Mouse (Mus musculus): Measurements from ENCODE around the gene Slc51a. TPM values are rescaled to one million over a fixed set of nuclear protein-coding genes. Genes with fewer than 3 reads are reported as not detected.

The Slc51a gene
- polyA plus RNA-seq, 1 experiment from 2014 or later = 1.3 TPM

DNA sequence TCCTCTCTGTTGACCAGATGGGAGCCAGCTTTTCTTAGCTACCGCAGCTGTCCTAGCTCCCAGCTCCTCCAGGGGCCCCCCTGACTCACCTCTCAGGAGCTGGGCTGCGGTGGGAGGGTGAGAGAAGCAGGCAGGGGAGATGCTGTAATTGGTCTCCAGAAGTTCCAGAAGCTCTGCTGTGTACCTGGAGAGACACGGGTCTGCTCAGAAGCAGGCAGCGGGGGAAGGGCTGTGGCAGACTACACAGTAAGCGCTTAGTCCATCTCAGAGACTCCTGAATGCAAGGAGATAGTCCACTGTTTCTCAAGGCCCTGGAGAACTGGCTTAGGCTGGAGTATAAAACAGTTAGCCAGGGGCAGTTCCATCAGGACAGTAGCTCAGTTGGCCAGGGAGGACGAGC, 1.6 kb downstream of the Slc51a start:
- Histone ChIP-seq H3K4me1 (replicated peaks; ENCODE audit: control insufficient read depth, insufficient read depth, low read length) (peaks cover 24% of the 10 kb centered on the region), H3K9me3 (ENCODE audit: control insufficient read depth, low read length) (no peaks in the 10 kb centered on the region), H3K27me3 (replicated peaks; ENCODE audit: control insufficient read depth, insufficient read depth, low read length) (no peaks in the 10 kb centered on the region), H3K4me3 (ENCODE audit: low read depth, low read length) (no peak overlapping the region), H3K27ac (ENCODE audit: low read depth, low read length) (no peak overlapping the region), H3K9ac (ENCODE audit: low read depth, low read length) (no peak overlapping the region), H3K36me3 (ENCODE audit: control insufficient read depth, insufficient read depth, low read length) (no peaks in the 10 kb centered on the region), H3K4me2 (no peak overlapping the region)
- WGBS = 68% methylated on average over 6 of the region's 6 CpGs
- DNase-seq (ENCODE audit: low spot score) (no peak), ATAC-seq (replicated peaks; ENCODE audit: low FRiP score) (no peak)

GRCm38 (mm10) chr16:32485209-32485608, 2.5 kb downstream of the Slc51a start:
- H3K9me3 ChIP-seq (ENCODE audit: control insufficient read depth, low read length) = no peaks in the 10 kb centered on the region
- ATAC-seq (replicated peaks; ENCODE audit: low FRiP score) (no peak), DNase-seq (ENCODE audit: low spot score) (no peak)
- no peak overlapping the region for H3K9ac ChIP-seq (ENCODE audit: low read depth, low read length)
- H3K27ac ChIP-seq (ENCODE audit: low read depth, low read length) = no peak overlapping the region
- no peak overlapping the region for H3K4me3 ChIP-seq (ENCODE audit: low read depth, low read length)
- H3K27me3 ChIP-seq (replicated peaks; ENCODE audit: control insufficient read depth, insufficient read depth, low read length) = no peaks in the 10 kb centered on the region
- no peaks in the 10 kb centered on the region for H3K36me3 ChIP-seq (ENCODE audit: control insufficient read depth, insufficient read depth, low read length)
- no peak overlapping the region for H3K4me2 ChIP-seq
- H3K4me1 ChIP-seq (replicated peaks; ENCODE audit: control insufficient read depth, insufficient read depth, low read length) = peaks cover 24% of the 10 kb centered on the region
- WGBS = 52% methylated on average over 2 of the region's 2 CpGs

- no peak for DNase-seq (ENCODE audit: low spot score)
- H3K4me1 ChIP-seq (replicated peaks; ENCODE audit: control insufficient read depth, insufficient read depth, low read length) = peaks cover 24% of the 10 kb centered on the region
- H3K27ac ChIP-seq (ENCODE audit: low read depth, low read length) = no peak overlapping the region
- no peaks in the 10 kb centered on the region for H3K9me3 ChIP-seq (ENCODE audit: control insufficient read depth, low read length)
- H3K4me3 ChIP-seq (ENCODE audit: low read depth, low read length) = no peak overlapping the region
- H3K4me2 ChIP-seq = no peak overlapping the region
- 50% methylated on average over 7 of the region's 7 CpGs for WGBS
- no peak overlapping the region for H3K9ac ChIP-seq (ENCODE audit: low read depth, low read length)
- no peaks in the 10 kb centered on the region for H3K27me3 ChIP-seq (replicated peaks; ENCODE audit: control insufficient read depth, insufficient read depth, low read length)
- no peak for ATAC-seq (replicated peaks; ENCODE audit: low FRiP score)
- H3K36me3 ChIP-seq (ENCODE audit: control insufficient read depth, insufficient read depth, low read length) = no peaks in the 10 kb centered on the region
These were observed 3.2 kb downstream of the Slc51a start for GRCm38 (mm10) chr16:32484431-32484871.

- H3K4me2 ChIP-seq = no peak overlapping the region
- H3K27me3 ChIP-seq (replicated peaks; ENCODE audit: control insufficient read depth, insufficient read depth, low read length) = no peaks in the 10 kb centered on the region
- no peaks in the 10 kb centered on the region for H3K36me3 ChIP-seq (ENCODE audit: control insufficient read depth, insufficient read depth, low read length)
- no peak for ATAC-seq (replicated peaks; ENCODE audit: low FRiP score)
- no peak overlapping the region for H3K9ac ChIP-seq (ENCODE audit: low read depth, low read length)
- H3K4me3 ChIP-seq (ENCODE audit: low read depth, low read length) = no peak overlapping the region
- 72% methylated on average over 2 of the region's 2 CpGs for WGBS
- DNase-seq (ENCODE audit: low spot score) = no peak
- H3K9me3 ChIP-seq (ENCODE audit: control insufficient read depth, low read length) = no peaks in the 10 kb centered on the region
- H3K27ac ChIP-seq (ENCODE audit: low read depth, low read length) = no peak overlapping the region
- peaks cover 3% of the 10 kb centered on the region for H3K4me1 ChIP-seq (replicated peaks; ENCODE audit: control insufficient read depth, insufficient read depth, low read length)
These were observed 8.3 kb downstream of the Slc51a start for GRCm38 (mm10) chr16:32479415-32479814.

DNA sequence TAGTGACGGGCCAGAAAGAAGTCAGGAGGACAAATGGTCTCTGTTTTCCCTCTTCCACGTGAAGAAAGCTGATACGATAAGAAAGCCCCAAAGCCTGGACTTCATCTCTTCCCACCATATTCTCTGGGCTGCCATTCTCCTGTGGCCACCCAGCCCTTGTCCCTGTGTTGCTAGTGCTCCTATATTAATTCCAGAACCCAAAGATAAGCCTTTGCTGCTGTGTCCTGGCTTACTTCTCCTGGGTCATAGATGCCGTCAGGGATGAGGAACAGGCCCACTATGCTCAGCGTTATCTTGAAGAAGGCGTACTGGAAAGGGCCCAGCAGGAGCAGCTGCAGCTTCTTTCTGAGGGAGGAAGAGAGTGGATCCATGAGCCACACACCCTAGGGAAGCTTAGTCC, 10.4 kb downstream of the Slc51a start:
- no peak overlapping the region for H3K4me2 ChIP-seq
- no peak overlapping the region for H3K9ac ChIP-seq (ENCODE audit: low read depth, low read length)
- ATAC-seq (replicated peaks; ENCODE audit: low FRiP score) = no peak
- 72% methylated on average over 6 of the region's 6 CpGs for WGBS
- DNase-seq (ENCODE audit: low spot score) = no peak
- H3K9me3 ChIP-seq (ENCODE audit: control insufficient read depth, low read length) = no peaks in the 10 kb centered on the region
- H3K4me1 ChIP-seq (replicated peaks; ENCODE audit: control insufficient read depth, insufficient read depth, low read length) = no peaks in the 10 kb centered on the region
- no peaks in the 10 kb centered on the region for H3K27me3 ChIP-seq (replicated peaks; ENCODE audit: control insufficient read depth, insufficient read depth, low read length)
- H3K27ac ChIP-seq (ENCODE audit: low read depth, low read length) = no peak overlapping the region
- peaks cover 3% of the 10 kb centered on the region; the same call in 1 of the 2 replicates for H3K36me3 ChIP-seq (ENCODE audit: control insufficient read depth, insufficient read depth, low read length)
- H3K4me3 ChIP-seq (ENCODE audit: low read depth, low read length) = no peak overlapping the region

DNA sequence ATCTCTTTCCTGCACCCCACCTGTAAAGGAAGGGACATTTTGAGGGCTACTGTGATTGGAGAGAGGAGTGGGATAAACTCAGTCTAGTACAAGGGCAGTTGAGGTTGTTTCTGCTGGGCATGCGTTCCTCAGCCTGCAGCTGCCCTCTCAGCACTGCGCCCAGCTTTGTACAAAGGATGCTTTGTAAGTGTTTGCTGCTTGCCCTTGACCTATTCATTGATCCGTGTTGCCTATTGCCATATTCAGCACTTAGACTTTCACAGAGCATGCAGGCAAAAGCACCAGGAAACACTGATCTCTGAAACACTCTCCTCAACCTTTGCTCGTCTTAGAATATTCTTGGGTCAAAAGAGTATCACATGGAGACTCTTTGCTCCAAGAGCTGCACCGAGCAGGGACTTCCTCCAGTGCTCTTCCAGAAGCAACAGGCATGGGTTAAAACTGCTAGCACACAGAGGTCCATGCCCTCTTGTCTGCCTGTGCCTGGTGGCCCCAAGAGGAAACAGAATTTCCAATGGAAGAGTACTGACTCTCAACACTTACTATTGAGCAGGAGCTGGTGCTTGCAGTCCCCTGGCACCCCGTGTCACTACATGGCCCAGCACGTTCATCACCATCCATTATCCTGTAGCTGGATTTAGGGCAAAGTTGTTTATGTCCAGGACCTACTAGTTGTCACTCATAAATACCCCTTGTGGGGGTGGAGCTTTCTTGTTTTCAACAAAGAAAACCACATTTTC, 15.2 kb downstream of the Slc51a start:
- H3K9ac ChIP-seq (ENCODE audit: low read depth, low read length) = no peak overlapping the region
- H3K9me3 ChIP-seq (ENCODE audit: control insufficient read depth, low read length) = no peaks in the 10 kb centered on the region
- ATAC-seq (replicated peaks; ENCODE audit: low FRiP score) (no peak), DNase-seq (ENCODE audit: low spot score) (no peak)
- H3K27me3 ChIP-seq (replicated peaks; ENCODE audit: control insufficient read depth, insufficient read depth, low read length) = no peaks in the 10 kb centered on the region
- H3K4me1 ChIP-seq (replicated peaks; ENCODE audit: control insufficient read depth, insufficient read depth, low read length) = no peaks in the 10 kb centered on the region
- no peak overlapping the region for H3K4me3 ChIP-seq (ENCODE audit: low read depth, low read length)
- H3K4me2 ChIP-seq = no peak overlapping the region
- peaks cover 13% of the 10 kb centered on the region for H3K36me3 ChIP-seq (ENCODE audit: control insufficient read depth, insufficient read depth, low read length)
- 85% methylated on average over 7 of the region's 7 CpGs for WGBS
- no peak overlapping the region for H3K27ac ChIP-seq (ENCODE audit: low read depth, low read length)

DNA sequence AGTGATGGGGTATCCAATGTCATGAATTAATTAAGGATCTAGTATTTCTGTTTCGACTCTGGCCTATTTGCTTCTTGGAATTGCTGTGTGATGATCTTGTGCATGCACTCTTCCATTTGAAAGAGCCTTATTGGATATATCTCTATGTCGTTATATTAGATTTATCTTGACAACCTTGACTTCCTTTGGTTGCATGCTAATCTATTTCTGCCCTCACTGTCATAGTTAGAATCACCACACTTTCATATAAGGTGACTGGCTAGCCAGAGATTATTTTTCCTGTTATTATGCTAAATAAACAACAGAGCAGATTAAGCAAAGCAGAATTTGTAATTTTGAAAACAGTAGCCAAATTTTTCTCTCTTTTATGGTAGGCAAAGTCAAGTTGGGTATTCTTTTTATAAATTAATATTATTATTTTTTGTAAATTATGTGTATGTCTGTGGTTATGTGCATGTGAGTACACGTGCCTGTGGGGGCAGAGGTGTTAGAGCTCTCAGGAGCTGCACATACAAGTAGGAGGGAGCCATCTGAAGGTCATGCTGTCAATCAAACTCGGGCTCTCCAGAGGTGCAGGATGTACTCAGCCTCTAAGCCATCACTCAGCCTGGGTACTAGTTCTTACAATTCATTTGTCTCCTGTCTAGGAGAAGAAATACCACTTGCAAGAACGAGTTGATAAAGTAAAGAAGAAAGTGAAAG, 18.1 kb downstream of the Slc51a start:
- WGBS = 63% methylated on average over 5 of the region's 5 CpGs
- H3K4me2 ChIP-seq = no peak overlapping the region
- no peaks in the 10 kb centered on the region for H3K9me3 ChIP-seq (ENCODE audit: control insufficient read depth, low read length)
- H3K4me1 ChIP-seq (replicated peaks; ENCODE audit: control insufficient read depth, insufficient read depth, low read length) = no peaks in the 10 kb centered on the region
- ATAC-seq (replicated peaks; ENCODE audit: low FRiP score) (no peak), DNase-seq (ENCODE audit: low spot score) (no peak)
- H3K9ac ChIP-seq (ENCODE audit: low read depth, low read length) = no peak overlapping the region
- no peak overlapping the region for H3K27ac ChIP-seq (ENCODE audit: low read depth, low read length)
- H3K4me3 ChIP-seq (ENCODE audit: low read depth, low read length) = no peak overlapping the region
- H3K27me3 ChIP-seq (replicated peaks; ENCODE audit: control insufficient read depth, insufficient read depth, low read length) = no peaks in the 10 kb centered on the region
- H3K36me3 ChIP-seq (ENCODE audit: control insufficient read depth, insufficient read depth, low read length) = peaks cover 17% of the 10 kb centered on the region

- no peaks in the 10 kb centered on the region for H3K9me3 ChIP-seq (ENCODE audit: control insufficient read depth, low read length)
- no peaks in the 10 kb centered on the region for H3K27me3 ChIP-seq (replicated peaks; ENCODE audit: control insufficient read depth, insufficient read depth, low read length)
- H3K4me2 ChIP-seq = no peak overlapping the region
- H3K4me3 ChIP-seq (ENCODE audit: low read depth, low read length) = no peak overlapping the region
- DNase-seq (ENCODE audit: low spot score) = no peak
- peaks cover 17% of the 10 kb centered on the region for H3K36me3 ChIP-seq (ENCODE audit: control insufficient read depth, insufficient read depth, low read length)
- no peak for ATAC-seq (replicated peaks; ENCODE audit: low FRiP score)
- WGBS = 55% methylated on average over 3 of the region's 3 CpGs
- no peak overlapping the region for H3K9ac ChIP-seq (ENCODE audit: low read depth, low read length)
- no peak overlapping the region for H3K27ac ChIP-seq (ENCODE audit: low read depth, low read length)
- no peaks in the 10 kb centered on the region; the same call in 1 of the 2 replicates for H3K4me1 ChIP-seq (replicated peaks; ENCODE audit: control insufficient read depth, insufficient read depth, low read length)
These were observed 19.2 kb downstream of the Slc51a start for GRCm38 (mm10) chr16:32468488-32468887.

- H3K36me3 ChIP-seq (ENCODE audit: control insufficient read depth, insufficient read depth, low read length) = peaks cover 10% of the 10 kb centered on the region; the same call in 1 of the 2 replicates
- no CpG with 5 or more reads among the region's 1 CpGs for WGBS
- H3K9ac ChIP-seq (ENCODE audit: low read depth, low read length) = no peak overlapping the region
- no peak for DNase-seq (ENCODE audit: low spot score)
- no peaks in the 10 kb centered on the region for H3K9me3 ChIP-seq (ENCODE audit: control insufficient read depth, low read length)
- peaks cover 7% of the 10 kb centered on the region for H3K4me1 ChIP-seq (replicated peaks; ENCODE audit: control insufficient read depth, insufficient read depth, low read length)
- no peak overlapping the region for H3K4me2 ChIP-seq
- ATAC-seq (replicated peaks; ENCODE audit: low FRiP score) = no peak
- no peak overlapping the region for H3K27ac ChIP-seq (ENCODE audit: low read depth, low read length)
- no peaks in the 10 kb centered on the region for H3K27me3 ChIP-seq (replicated peaks; ENCODE audit: control insufficient read depth, insufficient read depth, low read length)
- no peak overlapping the region for H3K4me3 ChIP-seq (ENCODE audit: low read depth, low read length)
These were observed 22.8 kb downstream of the Slc51a start for GRCm38 (mm10) chr16:32464908-32465307.

Measured in liver, embryonic 11.5 days (tissue).